Mouse (Mus musculus) heart, adult 2 months (tissue): Measurements from ENCODE around the gene Nup107. TPM values are rescaled to one million over a fixed set of nuclear protein-coding genes. Genes with fewer than 3 reads are reported as not detected.
"Not testable (repeated sequence)": the region's sequence is repeated elsewhere in the genome, so short reads cannot be mapped to it uniquely, and the experiment has no call there.

Experiments used
- DNase-seq, 2 experiments: peaks; one replicate each; pipeline ENCODE4 v3.0.0; 2021
- H3K27ac ChIP-seq: fragments of 200-600 bp; 2 replicates; pipeline ENCODE4 v1.8.1; 2022
- H3K27me3 ChIP-seq: fragments of 200-500 bp; 2 replicates; pipeline ENCODE4 v1.6.1; 2012; ENCODE audit warnings: mild to moderate bottlenecking, low read length, inconsistent platforms, mixed read lengths; ENCODE audit not compliant: control insufficient read depth, insufficient read depth
- H3K36me3 ChIP-seq: fragments of 200-500 bp; 2 replicates; pipeline ENCODE4 v1.6.1; 2012; ENCODE audit warnings: low read length, inconsistent platforms; ENCODE audit not compliant: control insufficient read depth, insufficient read depth
- H3K4me1 ChIP-seq: fragments of 200-500 bp; 2 replicates; pipeline ENCODE4 v1.6.1; 2011; ENCODE audit warnings: low read length; ENCODE audit not compliant: control insufficient read depth, insufficient read depth
- H3K4me3 ChIP-seq: fragments of 200-600 bp; 2 replicates; pipeline ENCODE4 v1.8.1; 2022
- H3K79me2 ChIP-seq: fragments of 200-500 bp; replicated peaks from 2 replicates; pipeline ENCODE4 v1.6.1; 2012; ENCODE audit warnings: mild to moderate bottlenecking, inconsistent platforms, low read length, moderate library complexity, mixed read lengths; ENCODE audit not compliant: control insufficient read depth, insufficient read depth
- H3K9ac ChIP-seq: fragments of 200-500 bp; 2 replicates; pipeline ENCODE4 v1.6.1; 2012; ENCODE audit warnings: low read depth, mild to moderate bottlenecking, control low read depth, inconsistent platforms, low read length, mixed read lengths
- CTCF ChIP-seq: fragments of 200-600 bp; IDR thresholded peaks from 2 replicates; pipeline ENCODE4 v1.8.1; 2022; ENCODE audit warnings: antibody characterized with exemption, mild to moderate bottlenecking, moderate library complexity
- EP300 ChIP-seq: fragments of 200-500 bp; IDR thresholded peaks from 2 replicates; pipeline ENCODE4 v1.6.1; 2011; ENCODE audit warnings: low read depth, low read length, control low read depth; ENCODE audit not compliant: insufficient read depth
- POLR2A ChIP-seq: fragments of 200-500 bp; IDR thresholded peaks from 2 replicates; pipeline ENCODE4 v1.6.1; 2011; ENCODE audit warnings: mild to moderate bottlenecking, low read depth, low read length, control low read depth; ENCODE audit not compliant: insufficient read depth
- WGBS: fragments of 180-500 bp; shearing (Covaris S2); methylation state at CpG from one replicate; pipeline ENCODE4 v1.1.7; 2018; 5-methylcytosine and 5-hydroxymethylcytosine counted together
- intact Hi-C: fragments of 180-260 bp; cut with DNase I; formaldehyde crosslinking; loops from one replicate; pipeline ENCODE4 v1.15.1; 2025
- polyA plus RNA-seq: library from polyadenylated mRNA; depleted of rRNA; stranded (reverse); fragments of >200 nt; gene quantifications from 2 replicates; pipeline ENCODE4 v1.2.3, GENCODE M21; 2012
- total RNA-seq, 2 experiments: library from RNA; stranded (reverse); gene quantifications; 2 replicates each; pipeline ENCODE4 v1.2.3; 2021

Gene Nup107
- total and polyA plus RNA-seq, 3 experiments: 4.9 to 8.6 (median 7.0) TPM

GRCm38 (mm10) chr10:117761551-117761950, 31.0 kb downstream of the Nup107 start:
- DNase-seq: no peak
- H3K36me3 ChIP-seq: no peaks in the 10 kb centered on the region
- 94% methylated on average over 6 of the region's 6 CpGs for WGBS
- no peak overlapping the region for H3K27ac ChIP-seq
- no peaks in the 10 kb centered on the region for H3K4me1 ChIP-seq
- no peak for TF ChIP-seq EP300
- no peak for TF ChIP-seq CTCF
- no peak for TF ChIP-seq POLR2A
- no peaks in the 10 kb centered on the region for H3K27me3 ChIP-seq
- H3K9ac ChIP-seq: no peak overlapping the region
- no peaks in the 10 kb centered on the region for H3K79me2 ChIP-seq
- no peak overlapping the region for H3K4me3 ChIP-seq
- intact Hi-C loops: no loop called here

- no peak for DNase-seq
- Histone ChIP-seq H3K27ac (no peak overlapping the region), H3K9ac (no peak overlapping the region), H3K27me3 (no peaks in the 10 kb centered on the region), H3K4me1 (no peaks in the 10 kb centered on the region), H3K4me3 (no peak overlapping the region), H3K36me3 (no peaks in the 10 kb centered on the region), H3K79me2 (no peaks in the 10 kb centered on the region)
- WGBS: 96% methylated on average over 9 of the region's 9 CpGs
- intact Hi-C loops: no loop called here
- TF ChIP-seq EP300 (no peak), POLR2A (no peak), CTCF (no peak)
These were observed 31.6 kb downstream of the Nup107 start for GRCm38 (mm10) chr10:117760831-117761335.

GRCm38 (mm10) chr10:117759844-117760630, 32.5 kb downstream of the Nup107 start:
- Histone ChIP-seq H3K79me2 (no peaks in the 10 kb centered on the region), H3K27me3 (no peaks in the 10 kb centered on the region), H3K4me1 (no peaks in the 10 kb centered on the region), H3K36me3 (no peaks in the 10 kb centered on the region), H3K27ac (no peak overlapping the region), H3K4me3 (no peak overlapping the region), H3K9ac (no peak overlapping the region)
- intact Hi-C loops: no loop called here
- no peak for TF ChIP-seq CTCF
- no peak for TF ChIP-seq EP300
- TF ChIP-seq POLR2A: no peak
- DNase-seq: no peak
- 93% methylated on average over 10 of the region's 10 CpGs for WGBS

GRCm38 (mm10) chr10:117758749-117759727, 33.5 kb downstream of the Nup107 start:
- Histone ChIP-seq H3K9ac (no peak overlapping the region), H3K79me2 (no peaks in the 10 kb centered on the region), H3K36me3 (no peaks in the 10 kb centered on the region; the same call in 1 of the 2 replicates), H3K4me3 (no peak overlapping the region), H3K27ac (no peak overlapping the region), H3K4me1 (no peaks in the 10 kb centered on the region), H3K27me3 (no peaks in the 10 kb centered on the region)
- DNase-seq: no peak
- TF ChIP-seq EP300 (no peak), CTCF (no peak), POLR2A (no peak)
- WGBS: 86% methylated on average over 18 of the region's 18 CpGs
- intact Hi-C loops: no loop called here

- WGBS: 95% methylated on average over 3 of the region's 3 CpGs
- H3K4me1 ChIP-seq, H3K4me3 ChIP-seq, H3K9ac ChIP-seq, intact Hi-C loops, DNase-seq, H3K27me3 ChIP-seq, H3K79me2 ChIP-seq, H3K27ac ChIP-seq, H3K36me3 ChIP-seq: not testable (repeated sequence)
These were observed 34.2 kb downstream of the Nup107 start for GRCm38 (mm10) chr10:117758344-117758743.
